Comparison of ENCODE assay signal across 8 mouse cellular contexts in genomic region chr10:81423476-81424245, GRCm38 (mm10). TPM values are rescaled to one million over a fixed set of nuclear protein-coding genes. Genes with fewer than 3 reads are reported as not detected.
A peak's percentile ranks its signal among the peaks of the same experiment; 100 is the strongest.
DNase-seq lines count a peak whose midpoint lies in the region; ATAC-seq lines count a peak whose summit lies in the region.

No protein-coding gene starts in this region.

- H3K27ac ChIP-seq in midbrain, embryonic 12.5 days (replicated peaks) = no peak overlapping the region
- no peak overlapping the region for H3K27ac ChIP-seq in midbrain, embryonic 16.5 days (ENCODE audit: low read length)
- H3K27ac ChIP-seq in neural tube, embryonic 15.5 days (replicated peaks) = peak overlapping the region; percentile 57

- peaks cover 34% of the 10 kb centered on the region for H3K4me1 ChIP-seq in midbrain, embryonic 12.5 days
- peaks cover 32% of the 10 kb centered on the region for H3K4me1 ChIP-seq in midbrain, embryonic 16.5 days (ENCODE audit: control insufficient read depth, insufficient read depth, low read length)
- peaks cover 51% of the 10 kb centered on the region for H3K4me1 ChIP-seq in neural tube, embryonic 15.5 days

- H3K4me3 ChIP-seq in midbrain, embryonic 12.5 days = no peak overlapping the region
- no peak overlapping the region for H3K4me3 ChIP-seq in midbrain, embryonic 16.5 days (ENCODE audit: low read depth, low read length)
- no peak overlapping the region for H3K4me3 ChIP-seq in neural tube, embryonic 15.5 days (replicated peaks)

- H3K27me3 ChIP-seq in midbrain, embryonic 12.5 days = peaks cover 81% of the 10 kb centered on the region
- H3K27me3 ChIP-seq in midbrain, embryonic 16.5 days (ENCODE audit: control insufficient read depth, insufficient read depth, low read depth, low read length) = peaks cover 14% of the 10 kb centered on the region
- H3K27me3 ChIP-seq in neural tube, embryonic 15.5 days (replicated peaks) = peaks cover 13% of the 10 kb centered on the region

- peak overlapping the region; percentile 37; the same call in 1 of the 2 replicates for H3K9ac ChIP-seq in midbrain, embryonic 12.5 days (replicated peaks)
- H3K9ac ChIP-seq in midbrain, embryonic 16.5 days (ENCODE audit: low read depth, low read length) = no peak overlapping the region
- H3K9ac ChIP-seq in neural tube, embryonic 15.5 days (replicated peaks) = no peak overlapping the region

- peak; percentile 4 for DNase-seq in adrenal gland, postnatal 14 days
- no peak for DNase-seq in adrenal gland, postnatal 25 days
- DNase-seq in gastrocnemius, postnatal 4 days (ENCODE audit: low spot score in 2 of 2) = peak; percentile 7 to 14
- DNase-seq in kidney, adult 11 months = peak; percentile 16
- DNase-seq in thymus, postnatal 4 days = no peak

- 0 out of 2 replicates have a peak, but pooled peaks cover 5% of the 10 kb centered on the region for H3K36me3 ChIP-seq in midbrain, embryonic 12.5 days
- H3K36me3 ChIP-seq in midbrain, embryonic 16.5 days (ENCODE audit: control insufficient read depth, insufficient read depth, low read length) = peaks cover 7% of the 10 kb centered on the region; the same call in 1 of the 2 replicates
- peaks cover 12% of the 10 kb centered on the region; the same call in 1 of the 2 replicates for H3K36me3 ChIP-seq in neural tube, embryonic 15.5 days

- ATAC-seq in midbrain, embryonic 12.5 days (ENCODE audit: low FRiP score, low read depth) = no peak
- no peak for ATAC-seq in midbrain, embryonic 16.5 days
- ATAC-seq in neural tube, embryonic 15.5 days (ENCODE audit: low FRiP score) = no peak

- no peaks in the 10 kb centered on the region for H3K9me3 ChIP-seq in midbrain, embryonic 12.5 days
- H3K9me3 ChIP-seq in midbrain, embryonic 16.5 days (replicated peaks; ENCODE audit: control insufficient read depth, low read length, poor library complexity, severe bottlenecking) = no peaks in the 10 kb centered on the region
- H3K9me3 ChIP-seq in neural tube, embryonic 15.5 days (replicated peaks) = no peaks in the 10 kb centered on the region

- WGBS in midbrain, embryonic 12.5 days = 71% methylated on average over 4 of the region's 4 CpGs
- WGBS in midbrain, embryonic 16.5 days = 78% methylated on average over 4 of the region's 4 CpGs
- WGBS in neural tube, embryonic 15.5 days = 75% methylated on average over 4 of the region's 4 CpGs

- no peak overlapping the region for H3K4me2 ChIP-seq in midbrain, embryonic 12.5 days (replicated peaks)
- no peak overlapping the region for H3K4me2 ChIP-seq in midbrain, embryonic 16.5 days (ENCODE audit: low read length)
- peak overlapping the region; percentile 81 for H3K4me2 ChIP-seq in neural tube, embryonic 15.5 days

RNA-seq across cellular contexts. Expression of gene Smim24, which starts 30.8 kb away (rescaled TPM):
- total RNA-seq in adrenal gland, postnatal 14 days (2021) = 0.94 and 1.9 TPM in 2 replicates
- total RNA-seq in adrenal gland, postnatal 25 days (2021) = 1.4 TPM in 1 of 2 replicates, not detected in the other
- 2.1 and 2.8 TPM in 2 replicates for polyA plus RNA-seq in midbrain, embryonic 12.5 days (2016; fragmentation: Nextera tagmentation; extraction: Ambion mirVana)
- polyA plus RNA-seq in midbrain, embryonic 16.5 days (2015; fragmentation: Nextera tagmentation; extraction: Ambion mirVana) = 1.2 and 1.4 TPM in 2 replicates
- total RNA-seq in gastrocnemius, postnatal 4 days (2021) = under 1 TPM; 0.91 to 0.98 TPM
- polyA plus RNA-seq in neural tube, embryonic 15.5 days (2015; fragmentation: Nextera tagmentation; extraction: Ambion mirVana) = 2.5 and 9.3 TPM in 2 replicates

RNA-seq across cellular contexts. Expression of gene Nfic, which starts 31.8 kb away (rescaled TPM):
- total RNA-seq in adrenal gland, postnatal 14 days (2021) = 90.1 and 104 TPM in 2 replicates
- total RNA-seq in adrenal gland, postnatal 25 days (2021) = 100 and 129 TPM in 2 replicates
- polyA plus RNA-seq in midbrain, embryonic 12.5 days (2016; fragmentation: Nextera tagmentation; extraction: Ambion mirVana) = 14.7 and 19.7 TPM in 2 replicates
- polyA plus RNA-seq in midbrain, embryonic 16.5 days (2015; fragmentation: Nextera tagmentation; extraction: Ambion mirVana) = 15.4 and 17.2 TPM in 2 replicates
- total RNA-seq in gastrocnemius, postnatal 4 days (2021) = 100 to 1,000 TPM; 274 to 335 TPM
- 35.0 and 35.8 TPM in 2 replicates for polyA plus RNA-seq in neural tube, embryonic 15.5 days (2015; fragmentation: Nextera tagmentation; extraction: Ambion mirVana)

RNA-seq across cellular contexts. Expression of gene Gm48552, which starts 34.9 kb away (rescaled TPM):
- 0.64 and 2.1 TPM in 2 replicates for total RNA-seq in adrenal gland, postnatal 14 days (2021)
- 1.5 TPM in 1 of 2 replicates, not detected in the other for total RNA-seq in adrenal gland, postnatal 25 days (2021)
- 0.50 and 2.3 TPM in 2 replicates for polyA plus RNA-seq in midbrain, embryonic 12.5 days (2016; fragmentation: Nextera tagmentation; extraction: Ambion mirVana)
- 2.3 and 3.3 TPM in 2 replicates for polyA plus RNA-seq in midbrain, embryonic 16.5 days (2015; fragmentation: Nextera tagmentation; extraction: Ambion mirVana)
- total RNA-seq in gastrocnemius, postnatal 4 days (2021) = 1 to 10 TPM; 1.3 to 2.0 TPM
- polyA plus RNA-seq in neural tube, embryonic 15.5 days (2015; fragmentation: Nextera tagmentation; extraction: Ambion mirVana) = 3.4 and 3.6 TPM in 2 replicates

RNA-seq across cellular contexts. Expression of gene Gm48551, which starts 39.4 kb away (rescaled TPM):
- total RNA-seq in adrenal gland, postnatal 14 days (2021) = 0.48 and 1.6 TPM in 2 replicates
- 1.7 TPM in 2 replicates for total RNA-seq in adrenal gland, postnatal 25 days (2021)
- polyA plus RNA-seq in midbrain, embryonic 12.5 days (2016; fragmentation: Nextera tagmentation; extraction: Ambion mirVana) = 4.2 and 5.5 TPM in 2 replicates
- 6.1 and 8.2 TPM in 2 replicates for polyA plus RNA-seq in midbrain, embryonic 16.5 days (2015; fragmentation: Nextera tagmentation; extraction: Ambion mirVana)
- total RNA-seq in gastrocnemius, postnatal 4 days (2021) = 1 to 10 TPM in 1 of 2 experiments, under 1 TPM in 1; 0.70 to 1.5 TPM
- 5.7 and 7.2 TPM in 2 replicates for polyA plus RNA-seq in neural tube, embryonic 15.5 days (2015; fragmentation: Nextera tagmentation; extraction: Ambion mirVana)

RNA-seq across cellular contexts. Expression of gene Dohh, which starts 39.4 kb away (rescaled TPM):
- total RNA-seq in adrenal gland, postnatal 14 days (2021) = 52.6 and 55.6 TPM in 2 replicates
- 48.4 and 52.7 TPM in 2 replicates for total RNA-seq in adrenal gland, postnatal 25 days (2021)
- 63.5 and 67.2 TPM in 2 replicates for polyA plus RNA-seq in midbrain, embryonic 12.5 days (2016; fragmentation: Nextera tagmentation; extraction: Ambion mirVana)
- polyA plus RNA-seq in midbrain, embryonic 16.5 days (2015; fragmentation: Nextera tagmentation; extraction: Ambion mirVana) = 77.5 and 86.2 TPM in 2 replicates
- 10 to 100 TPM; 48.1 to 48.5 TPM for total RNA-seq in gastrocnemius, postnatal 4 days (2021)
- polyA plus RNA-seq in neural tube, embryonic 15.5 days (2015; fragmentation: Nextera tagmentation; extraction: Ambion mirVana) = 101 TPM in 2 replicates

Comparison
In these comparisons a context has a peak if more than half of its experiments do, and no peak if none do; other contexts are left out.
1. DNase-seq: peak in adrenal gland, postnatal 14 days (single experiment), gastrocnemius, postnatal 4 days (2 of 2) and kidney, adult 11 months (single experiment); none in adrenal gland, postnatal 25 days (single experiment) and thymus, postnatal 4 days (single experiment).